Mouse (Mus musculus) heart, embryonic 10.5 days (tissue): ENCODE data around the gene Gm10057. TPM values are rescaled to one million over a fixed set of nuclear protein-coding genes. Genes with fewer than 3 reads are reported as not detected.
"Not testable (repeated sequence)": the region's sequence is repeated elsewhere in the genome, so short reads cannot be mapped to it uniquely, and the experiment has no call there.

Source experiments
- DNase-seq: peaks from one replicate; pipeline ENCODE4 v3.0.0-alpha.2; 2017; ENCODE audit warnings: low spot score
- H3K27ac ChIP-seq: fragments of 300-500 bp; sonication (generic); 2 replicates; pipeline ENCODE4 v1.5.1; 2016; ENCODE audit warnings: mild to moderate bottlenecking
- H3K27me3 ChIP-seq: fragments of 300-500 bp; sonication (generic); 2 replicates; pipeline ENCODE4 v1.6.1; 2016; ENCODE audit warnings: mild to moderate bottlenecking; ENCODE audit not compliant: poor library complexity, insufficient read depth, severe bottlenecking
- H3K36me3 ChIP-seq: fragments of 300-500 bp; sonication (generic); 2 replicates; pipeline ENCODE4 v1.6.1; 2016; ENCODE audit warnings: mild to moderate bottlenecking, moderate library complexity
- H3K4me1 ChIP-seq: fragments of 300-500 bp; sonication (generic); 2 replicates; pipeline ENCODE4 v1.6.1; 2016; ENCODE audit warnings: mild to moderate bottlenecking
- H3K4me3 ChIP-seq: fragments of 300-500 bp; sonication (generic); 2 replicates; pipeline ENCODE4 v1.5.1; 2016; ENCODE audit warnings: mild to moderate bottlenecking, moderate library complexity
- H3K9me3 ChIP-seq: fragments of 300-500 bp; sonication (generic); 2 replicates; pipeline ENCODE4 v1.6.1; 2016; ENCODE audit warnings: mild to moderate bottlenecking, moderate library complexity
- polyA plus RNA-seq: library from polyadenylated mRNA; unstranded; fragments of >200 nt; fragmentation: Nextera tagmentation; extraction: Ambion mirVana; gene quantifications from 2 replicates; pipeline ENCODE4 v1.2.1, GENCODE M21; 2016

Gene Gm10057
- not detected in 2 replicates for polyA plus RNA-seq

GRCm38 (mm10) chrX:154054939-154055338 is at the start of gene Gm10057:
Gene Gm10057, minus strand, starts transcription at chrX:154055039.
- H3K4me3 ChIP-seq, H3K9me3 ChIP-seq, H3K27ac ChIP-seq, H3K4me1 ChIP-seq, H3K27me3 ChIP-seq, DNase-seq, H3K36me3 ChIP-seq: not testable (repeated sequence)

- DNase-seq, H3K27me3 ChIP-seq, H3K4me1 ChIP-seq, H3K36me3 ChIP-seq, H3K9me3 ChIP-seq, H3K4me3 ChIP-seq, H3K27ac ChIP-seq: not testable (repeated sequence)
Measured at GRCm38 (mm10) chrX:154033727-154034126, 21.1 kb downstream of the Gm10057 start, which contains the start of gene 4921511M17Rik. Gene 4921511M17Rik, minus strand, starts transcription at chrX:154033827.

GRCm38 (mm10) chrX:154012540-154012939 is 42.3 kb downstream of the Gm10057 start, which contains the start of gene Samt1:
Gene Samt1, minus strand, starts transcription at chrX:154012640.
- not testable (repeated sequence) for H3K4me3 ChIP-seq, H3K9me3 ChIP-seq, DNase-seq, H3K36me3 ChIP-seq, H3K4me1 ChIP-seq, H3K27me3 ChIP-seq, H3K27ac ChIP-seq

Other genes with a start within 250 kb of the Gm10057 start
- 13.7 and 25.8 TPM in 2 replicates for gene Spin2c, start 222.8 kb downstream of the Gm10057 start, polyA plus RNA-seq
- gene Samt1, start 42.4 kb downstream of the Gm10057 start, polyA plus RNA-seq: not detected in 2 replicates
- gene 4921511M17Rik, start 21.2 kb downstream of the Gm10057 start, polyA plus RNA-seq: not detected in 2 replicates
- not detected in 2 replicates for gene Gm15140, start 65.6 kb upstream of the Gm10057 start, polyA plus RNA-seq